Mouse (Mus musculus) adrenal gland, postnatal 36 days (tissue): Measurements from ENCODE around the gene Ccdc169. TPM values are rescaled to one million over a fixed set of nuclear protein-coding genes. Genes with fewer than 3 reads are reported as not detected.
"Not testable (repeated sequence)": the region's sequence is repeated elsewhere in the genome, so short reads cannot be mapped to it uniquely, and the experiment has no call there.

Source experiments
- DNase-seq, 2 experiments: peaks; one replicate each; pipeline ENCODE4 v3.0.0; 2021; ENCODE audit warnings: mixed read lengths in 1 of 2
- microRNA-seq: library from miRNA; unstranded; fragments of <30 nt; microRNA quantifications from one replicate; pipeline ENCODE4 v1.2.0, GENCODE M21; 2021
- total RNA-seq, 2 experiments: library from RNA; stranded (reverse); gene quantifications; 2 replicates each; pipeline ENCODE4 v1.2.3; 2021

Ccdc169 gene
- total RNA-seq, 2 experiments from 2014 or later: 0.33 TPM; not detected in 1

DNA sequence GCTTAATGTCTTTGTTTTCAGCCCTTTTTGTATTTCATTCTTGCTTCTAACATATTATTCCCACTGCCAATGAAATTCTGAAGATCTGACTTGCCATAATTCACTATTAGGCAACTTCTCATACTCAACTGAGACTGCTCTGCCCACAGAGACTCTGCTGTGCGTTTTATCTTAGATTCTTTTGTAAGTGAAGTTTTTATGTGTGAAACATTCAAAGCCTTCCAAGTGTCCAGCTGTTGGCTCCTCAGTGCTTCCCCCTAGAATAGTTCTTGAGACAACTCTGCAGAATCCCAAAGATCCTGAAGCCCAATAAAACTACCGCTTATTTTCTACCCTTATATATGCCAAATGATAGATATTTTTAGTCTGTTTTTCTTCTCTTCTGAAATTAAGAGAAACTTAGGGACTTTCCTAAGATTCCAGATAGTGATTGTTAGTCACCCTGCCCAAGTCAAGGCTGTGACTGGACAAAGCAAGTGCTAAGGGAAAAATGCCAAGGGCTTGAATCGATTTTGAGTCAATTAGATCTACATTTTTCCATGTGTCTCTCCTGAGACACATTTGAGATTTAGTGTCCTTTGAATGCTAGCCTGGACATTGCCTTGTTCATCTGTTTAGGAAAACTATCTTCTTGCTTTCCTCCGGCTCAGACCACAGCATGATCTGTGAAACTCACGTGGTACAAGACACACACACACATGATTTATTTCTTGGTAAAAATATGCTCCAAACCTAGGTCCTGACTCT lies 58.6 kb downstream of the Ccdc169 start:
- DNase-seq: no peak

- DNase-seq: no peak
Measured at GRCm38 (mm10) chr3:55196328-55196710, 59.2 kb downstream of the Ccdc169 start.

DNA sequence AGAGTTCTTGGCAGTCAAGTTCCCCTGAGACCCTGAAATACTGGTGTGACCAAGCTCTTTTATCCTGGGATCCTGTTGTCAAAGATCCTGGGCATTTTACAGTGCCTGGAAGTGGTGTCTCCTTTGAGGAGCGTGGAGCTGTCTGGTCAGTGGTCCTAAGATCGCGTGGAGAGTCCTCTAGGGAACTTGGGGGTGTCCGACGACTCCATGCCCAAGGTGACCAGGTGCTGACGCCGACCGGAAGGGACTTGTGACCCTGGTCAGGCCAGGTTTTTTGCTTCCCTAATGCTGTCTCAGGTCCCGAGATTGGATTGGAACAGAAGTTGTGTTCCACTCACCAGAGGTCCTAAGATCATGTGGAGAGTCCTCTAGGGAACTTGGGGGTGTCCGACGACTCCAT lies 66.5 kb downstream of the Ccdc169 start:
- DNase-seq: not testable (repeated sequence)

DNA sequence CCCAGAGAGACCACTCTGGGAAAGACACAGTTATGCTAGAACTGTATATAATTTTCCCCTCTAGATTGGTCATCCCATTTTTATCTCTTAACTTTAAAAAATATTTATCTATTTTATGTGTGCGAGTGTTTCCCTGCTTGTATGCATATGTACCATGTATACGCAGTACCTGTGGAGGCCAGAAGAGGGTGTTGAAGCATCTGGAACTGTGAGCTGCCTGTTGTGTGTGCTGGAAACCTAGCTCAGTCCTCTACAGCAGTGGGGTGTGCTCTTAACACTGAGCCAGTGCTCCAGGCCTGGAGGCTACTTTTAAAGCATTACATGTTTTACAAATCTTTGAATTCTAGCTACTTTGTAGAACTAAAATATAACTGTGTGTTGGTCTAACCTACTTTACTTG lies 69.3 kb downstream of the Ccdc169 start:
- no peak for DNase-seq

DNA sequence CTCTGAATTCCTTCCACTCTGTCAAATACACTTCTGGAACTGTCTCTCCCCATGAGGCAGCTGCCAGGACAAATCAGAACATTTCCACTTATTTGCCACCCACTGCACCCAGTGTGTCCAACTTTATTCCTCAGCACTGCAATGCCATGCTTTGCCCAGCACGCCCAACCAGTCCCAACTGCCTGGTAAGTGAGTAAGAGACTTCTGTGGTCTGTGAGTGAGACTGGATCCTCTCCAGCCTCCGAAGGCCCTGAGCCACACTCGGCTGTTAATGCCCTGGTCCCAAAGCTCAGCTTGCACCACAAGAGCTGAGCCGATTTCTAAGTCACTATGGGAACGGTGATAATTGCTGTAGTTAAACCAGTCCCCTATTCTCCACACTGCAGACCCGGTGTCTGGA lies 70.5 kb downstream of the Ccdc169 start:
- no peak for DNase-seq

GRCm38 (mm10) chr3:55212254-55212653 lies 75.1 kb downstream of the Ccdc169 start:
- no peak for DNase-seq

DNA sequence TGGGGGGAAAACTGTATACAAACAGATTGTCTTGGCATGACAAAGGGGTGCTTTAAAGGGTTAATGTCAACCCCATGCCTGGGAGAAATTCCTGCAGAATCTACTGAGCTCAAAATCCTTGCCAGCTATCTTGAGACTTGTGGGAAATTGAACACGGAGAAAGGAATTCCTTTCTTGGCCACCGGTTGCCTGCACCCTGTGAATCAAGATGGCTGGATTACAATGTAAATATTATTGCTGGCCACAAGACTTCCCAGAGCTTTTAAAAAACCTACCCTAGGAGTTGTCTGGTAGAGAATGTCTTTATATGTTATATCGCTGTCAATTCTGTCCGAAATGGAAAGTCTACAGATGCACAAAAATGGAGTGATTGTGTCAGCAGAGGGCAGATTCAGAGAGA lies 76.6 kb downstream of the Ccdc169 start:
- DNase-seq: no peak

DNA sequence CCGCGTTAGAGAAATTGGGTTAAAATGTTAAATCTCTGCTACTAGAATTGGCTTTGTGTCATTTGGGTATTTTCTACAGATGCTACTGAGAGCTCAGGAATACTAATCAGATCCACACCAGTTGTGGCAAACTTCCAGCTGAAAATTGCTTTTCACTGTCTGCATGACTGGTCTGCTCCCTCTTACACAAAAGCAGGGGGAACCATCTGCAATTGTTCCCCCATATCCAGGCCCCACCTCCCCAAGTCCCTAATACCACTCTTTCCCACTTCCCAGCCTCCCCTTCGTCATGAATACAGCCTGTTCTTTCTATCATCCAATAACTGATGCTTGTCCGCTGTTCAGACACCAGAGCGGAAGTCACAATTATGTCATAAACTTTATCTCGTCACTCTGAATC lies 77.3 kb downstream of the Ccdc169 start:
- DNase-seq: no peak

DNA sequence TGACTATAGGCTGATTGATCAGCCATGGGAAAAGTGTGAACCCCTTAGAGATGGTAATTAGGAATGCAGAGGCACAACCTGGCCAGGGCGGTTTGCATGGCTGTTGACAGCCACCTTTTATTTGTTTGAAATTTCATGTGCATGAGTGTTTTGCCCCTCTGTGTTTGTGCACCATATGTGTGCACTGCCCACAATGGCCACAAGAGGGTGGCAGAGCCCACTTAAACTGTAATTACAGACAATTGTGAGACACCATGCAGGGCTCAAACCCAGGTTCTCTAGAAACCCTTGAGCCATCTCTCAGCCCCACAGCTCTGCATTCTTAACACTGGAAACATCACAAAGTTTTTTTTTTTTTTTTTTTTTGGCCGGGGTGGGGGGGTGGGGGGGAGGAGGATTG lies 85.4 kb downstream of the Ccdc169 start:
- no peak for DNase-seq

Small RNA genes within 50 kb of the gene (microRNA-seq; reads per million reads assigned to microRNA genes)
- gene Gm22029: not detected

Other genes starting within 250 kb of the Ccdc169 start
- not detected for gene Sertm1, start 221.5 kb upstream of the Ccdc169 start, total RNA-seq
- not detected for gene Ccna1, start 81.8 kb upstream of the Ccdc169 start, total RNA-seq
- 10 to 100 TPM; 40.6 to 59.0 TPM for gene Spg20, start 25.2 kb upstream of the Ccdc169 start, total RNA-seq
- not detected for gene Sohlh2, start 44.7 kb downstream of the Ccdc169 start, total RNA-seq
- 1 to 10 TPM; 3.6 to 5.2 TPM for gene Dclk1, start 105.0 kb downstream of the Ccdc169 start, total RNA-seq